Mouse (Mus musculus): ENCODE data around the gene Eps15l1. TPM values are rescaled to one million over a fixed set of nuclear protein-coding genes. Genes with fewer than 3 reads are reported as not detected.

Gene Eps15l1
- polyA plus RNA-seq, 1 experiment from 2014 or later = 68.0 TPM

- WGBS = 92% methylated on average over 20 of the region's 20 CpGs
- Histone ChIP-seq H3K9ac (replicated peaks; ENCODE audit: low read depth, low read length) (no peak overlapping the region), H3K4me3 (replicated peaks; ENCODE audit: low read length) (no peak overlapping the region), H3K4me1 (replicated peaks; ENCODE audit: control insufficient read depth, insufficient read depth, low read length) (peaks cover 15% of the 10 kb centered on the region), H3K4me2 (ENCODE audit: low read length) (no peak overlapping the region), H3K27me3 (replicated peaks; ENCODE audit: control insufficient read depth, insufficient read depth, low read length) (peaks cover 36% of the 10 kb centered on the region), H3K27ac (ENCODE audit: low read length) (no peak overlapping the region), H3K9me3 (ENCODE audit: control insufficient read depth, low read length) (no peaks in the 10 kb centered on the region), H3K36me3 (ENCODE audit: control insufficient read depth, insufficient read depth) (no peaks in the 10 kb centered on the region)
- no peak for ATAC-seq
Observed at GRCm38 (mm10) chr8:72321635-72322441, 99.4 kb downstream of the Eps15l1 start.

GRCm38 (mm10) chr8:72320803-72321583 lies 100.3 kb downstream of the Eps15l1 start:
- no peak overlapping the region for H3K4me2 ChIP-seq (ENCODE audit: low read length)
- H3K9ac ChIP-seq (replicated peaks; ENCODE audit: low read depth, low read length) = no peak overlapping the region
- H3K4me3 ChIP-seq (replicated peaks; ENCODE audit: low read length) = no peak overlapping the region
- 62% methylated on average over 25 of the region's 25 CpGs for WGBS
- no peaks in the 10 kb centered on the region for H3K36me3 ChIP-seq (ENCODE audit: control insufficient read depth, insufficient read depth)
- H3K4me1 ChIP-seq (replicated peaks; ENCODE audit: control insufficient read depth, insufficient read depth, low read length) = peaks cover 15% of the 10 kb centered on the region
- H3K27me3 ChIP-seq (replicated peaks; ENCODE audit: control insufficient read depth, insufficient read depth, low read length) = peaks cover 36% of the 10 kb centered on the region
- ATAC-seq = no peak
- H3K9me3 ChIP-seq (ENCODE audit: control insufficient read depth, low read length) = no peaks in the 10 kb centered on the region
- H3K27ac ChIP-seq (ENCODE audit: low read length) = no peak overlapping the region

- Histone ChIP-seq H3K4me1 (replicated peaks; ENCODE audit: control insufficient read depth, insufficient read depth, low read length) (peaks cover 15% of the 10 kb centered on the region), H3K4me3 (replicated peaks; ENCODE audit: low read length) (peak overlapping the region; percentile 60), H3K36me3 (ENCODE audit: control insufficient read depth, insufficient read depth) (no peaks in the 10 kb centered on the region), H3K9ac (replicated peaks; ENCODE audit: low read depth, low read length) (peak overlapping the region; percentile 46), H3K4me2 (ENCODE audit: low read length) (peak overlapping the region; percentile 94), H3K9me3 (ENCODE audit: control insufficient read depth, low read length) (no peaks in the 10 kb centered on the region), H3K27ac (ENCODE audit: low read length) (no peak overlapping the region), H3K27me3 (replicated peaks; ENCODE audit: control insufficient read depth, insufficient read depth, low read length) (peaks cover 36% of the 10 kb centered on the region)
- 6% methylated on average over 55 of the region's 55 CpGs for WGBS
- ATAC-seq = no peak
Observed at GRCm38 (mm10) chr8:72319921-72320802, 101.1 kb downstream of the Eps15l1 start.

- Histone ChIP-seq H3K9me3 (ENCODE audit: control insufficient read depth, low read length) (no peaks in the 10 kb centered on the region), H3K4me1 (replicated peaks; ENCODE audit: control insufficient read depth, insufficient read depth, low read length) (peaks cover 15% of the 10 kb centered on the region), H3K27me3 (replicated peaks; ENCODE audit: control insufficient read depth, insufficient read depth, low read length) (peaks cover 36% of the 10 kb centered on the region), H3K27ac (ENCODE audit: low read length) (no peak overlapping the region), H3K4me2 (ENCODE audit: low read length) (peak overlapping the region; percentile 94), H3K9ac (replicated peaks; ENCODE audit: low read depth, low read length) (peak overlapping the region; percentile 46), H3K36me3 (ENCODE audit: control insufficient read depth, insufficient read depth) (no peaks in the 10 kb centered on the region), H3K4me3 (replicated peaks; ENCODE audit: low read length) (peak overlapping the region; percentile 60)
- WGBS = 2% methylated on average over 46 of the region's 48 CpGs
- peak; percentile 6; the same call in 1 of the 2 replicates for ATAC-seq
Observed at GRCm38 (mm10) chr8:72319397-72319796, 101.9 kb downstream of the Eps15l1 start.

GRCm38 (mm10) chr8:72318801-72319322 lies 102.4 kb downstream of the Eps15l1 start, which contains the start of gene Klf2:
Klf2 (plus strand) TSS chr8:72319033.
- Histone ChIP-seq H3K4me1 (replicated peaks; ENCODE audit: control insufficient read depth, insufficient read depth, low read length) (peaks cover 15% of the 10 kb centered on the region), H3K4me3 (replicated peaks; ENCODE audit: low read length) (peak within 1 kb of the TSS; percentile 60), H3K4me2 (ENCODE audit: low read length) (peak within 1 kb of the TSS; percentile 94), H3K9me3 (ENCODE audit: control insufficient read depth, low read length) (no peaks in the 10 kb centered on the region), H3K36me3 (ENCODE audit: control insufficient read depth, insufficient read depth) (no peaks in the 10 kb centered on the region), H3K9ac (replicated peaks; ENCODE audit: low read depth, low read length) (peak within 1 kb of the TSS; percentile 46), H3K27ac (ENCODE audit: low read length) (no peak within 1 kb of the TSS), H3K27me3 (replicated peaks; ENCODE audit: control insufficient read depth, insufficient read depth, low read length) (peaks cover 36% of the 10 kb centered on the region)
- ATAC-seq = peak; percentile 93
- under 1% methylated on average over 44 of the region's 46 CpGs for WGBS

GRCm38 (mm10) chr8:72317741-72318301 lies 103.4 kb downstream of the Eps15l1 start:
- Histone ChIP-seq H3K4me3 (replicated peaks; ENCODE audit: low read length) (no peak overlapping the region), H3K27ac (ENCODE audit: low read length) (no peak overlapping the region), H3K9me3 (ENCODE audit: control insufficient read depth, low read length) (no peaks in the 10 kb centered on the region), H3K27me3 (replicated peaks; ENCODE audit: control insufficient read depth, insufficient read depth, low read length) (peaks cover 36% of the 10 kb centered on the region), H3K9ac (replicated peaks; ENCODE audit: low read depth, low read length) (no peak overlapping the region), H3K36me3 (ENCODE audit: control insufficient read depth, insufficient read depth) (no peaks in the 10 kb centered on the region), H3K4me2 (ENCODE audit: low read length) (no peak overlapping the region), H3K4me1 (replicated peaks; ENCODE audit: control insufficient read depth, insufficient read depth, low read length) (peaks cover 15% of the 10 kb centered on the region)
- no peak for ATAC-seq
- 43% methylated on average over 5 of the region's 5 CpGs for WGBS

- Histone ChIP-seq H3K27ac (ENCODE audit: low read length) (no peak overlapping the region), H3K36me3 (ENCODE audit: control insufficient read depth, insufficient read depth) (no peaks in the 10 kb centered on the region), H3K9me3 (ENCODE audit: control insufficient read depth, low read length) (no peaks in the 10 kb centered on the region), H3K9ac (replicated peaks; ENCODE audit: low read depth, low read length) (no peak overlapping the region), H3K4me3 (replicated peaks; ENCODE audit: low read length) (no peak overlapping the region), H3K4me1 (replicated peaks; ENCODE audit: control insufficient read depth, insufficient read depth, low read length) (peaks cover 15% of the 10 kb centered on the region), H3K4me2 (ENCODE audit: low read length) (no peak overlapping the region), H3K27me3 (replicated peaks; ENCODE audit: control insufficient read depth, insufficient read depth, low read length) (peaks cover 24% of the 10 kb centered on the region)
- ATAC-seq = no peak
- WGBS = 13% methylated on average over 10 of the region's 10 CpGs
Observed at GRCm38 (mm10) chr8:72316053-72316695, 105.1 kb downstream of the Eps15l1 start.

GRCm38 (mm10) chr8:72312926-72313518 lies 108.2 kb downstream of the Eps15l1 start:
- no peak overlapping the region for H3K9ac ChIP-seq (replicated peaks; ENCODE audit: low read depth, low read length)
- 93% methylated on average over 3 of the region's 3 CpGs for WGBS
- H3K9me3 ChIP-seq (ENCODE audit: control insufficient read depth, low read length) = no peaks in the 10 kb centered on the region
- no peak overlapping the region for H3K27ac ChIP-seq (ENCODE audit: low read length)
- H3K4me1 ChIP-seq (replicated peaks; ENCODE audit: control insufficient read depth, insufficient read depth, low read length) = peaks cover 2% of the 10 kb centered on the region; the same call in 1 of the 2 replicates
- H3K4me2 ChIP-seq (ENCODE audit: low read length) = no peak overlapping the region
- H3K4me3 ChIP-seq (replicated peaks; ENCODE audit: low read length) = no peak overlapping the region
- H3K36me3 ChIP-seq (ENCODE audit: control insufficient read depth, insufficient read depth) = no peaks in the 10 kb centered on the region
- ATAC-seq = no peak
- H3K27me3 ChIP-seq (replicated peaks; ENCODE audit: control insufficient read depth, insufficient read depth, low read length) = no peaks in the 10 kb centered on the region

Measured in forebrain, embryonic 16.5 days (tissue).